Mouse (Mus musculus): ENCODE results near the gene Gm44502. TPM values are rescaled to one million over a fixed set of nuclear protein-coding genes. Genes with fewer than 3 reads are reported as not detected.
A peak's percentile ranks its signal among the peaks of the same experiment; 100 is the strongest.

Gene Gm44502
- polyA plus RNA-seq, 1 experiment from 2014 or later, result not detected

GRCm38 (mm10) chr15:89390081-89390480 lies 39.4 kb downstream of the Gm44502 start:
- no peak for ATAC-seq (ENCODE audit: borderline replicate concordance, extremely low read depth, low FRiP score, low TSS enrichment)
- H3K27ac ChIP-seq, result no peak overlapping the region
- H3K36me3 ChIP-seq, result no peaks in the 10 kb centered on the region
- peaks cover 4% of the 10 kb centered on the region; the same call in 1 of the 2 replicates for H3K27me3 ChIP-seq
- no peak overlapping the region for H3K4me3 ChIP-seq
- no peak overlapping the region for H3K9ac ChIP-seq
- H3K4me1 ChIP-seq, result no peaks in the 10 kb centered on the region
- no peak overlapping the region for H3K4me2 ChIP-seq
- WGBS, result 86% methylated on average over 10 of the region's 10 CpGs
- H3K9me3 ChIP-seq, result no peaks in the 10 kb centered on the region

DNA sequence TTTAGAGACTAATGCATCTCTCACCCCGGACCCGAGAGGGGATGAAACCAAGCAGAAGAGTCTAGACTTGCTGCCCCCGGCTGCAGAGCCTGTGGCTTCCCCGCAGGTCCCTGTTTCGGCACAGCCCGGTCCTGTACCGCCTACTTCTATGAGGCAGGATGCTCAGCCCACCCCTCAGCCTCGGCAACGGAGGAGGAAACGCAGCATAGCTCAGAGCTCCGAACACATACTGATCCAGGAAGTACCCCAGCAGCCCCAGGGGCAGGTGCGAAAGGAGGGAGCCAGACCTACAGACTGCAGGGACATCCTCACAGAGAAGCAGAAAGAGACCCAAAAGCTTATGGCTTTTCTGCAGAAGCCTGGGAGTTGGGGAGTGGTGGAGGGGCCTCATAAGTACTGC lies 42.4 kb downstream of the Gm44502 start:
- no peaks in the 10 kb centered on the region for H3K36me3 ChIP-seq
- H3K9me3 ChIP-seq, result no peaks in the 10 kb centered on the region
- H3K4me2 ChIP-seq, result no peak overlapping the region
- H3K27me3 ChIP-seq, result peaks cover 9% of the 10 kb centered on the region
- H3K4me1 ChIP-seq, result no peaks in the 10 kb centered on the region
- H3K4me3 ChIP-seq, result no peak overlapping the region
- no peak overlapping the region for H3K27ac ChIP-seq
- H3K9ac ChIP-seq, result no peak overlapping the region
- 41% methylated on average over 12 of the region's 12 CpGs for WGBS
- ATAC-seq (ENCODE audit: borderline replicate concordance, extremely low read depth, low FRiP score, low TSS enrichment), result no peak

- no peak for ATAC-seq (ENCODE audit: borderline replicate concordance, extremely low read depth, low FRiP score, low TSS enrichment)
- Histone ChIP-seq H3K9ac (no peak within 1 kb of the TSS), H3K4me1 (peaks cover under 1% of the 10 kb centered on the region; the same call in 1 of the 2 replicates), H3K36me3 (no peaks in the 10 kb centered on the region), H3K9me3 (no peaks in the 10 kb centered on the region), H3K27ac (no peak within 1 kb of the TSS), H3K4me3 (no peak within 1 kb of the TSS), H3K4me2 (no peak within 1 kb of the TSS), H3K27me3 (peaks cover 26% of the 10 kb centered on the region)
- WGBS, result 83% methylated on average over 7 of the region's 7 CpGs
These were observed 44.9 kb downstream of the Gm44502 start, which contains the start of gene Klhdc7b for GRCm38 (mm10) chr15:89384617-89385016. Gene Klhdc7b (plus strand): TSS chr15:89384917.

DNA sequence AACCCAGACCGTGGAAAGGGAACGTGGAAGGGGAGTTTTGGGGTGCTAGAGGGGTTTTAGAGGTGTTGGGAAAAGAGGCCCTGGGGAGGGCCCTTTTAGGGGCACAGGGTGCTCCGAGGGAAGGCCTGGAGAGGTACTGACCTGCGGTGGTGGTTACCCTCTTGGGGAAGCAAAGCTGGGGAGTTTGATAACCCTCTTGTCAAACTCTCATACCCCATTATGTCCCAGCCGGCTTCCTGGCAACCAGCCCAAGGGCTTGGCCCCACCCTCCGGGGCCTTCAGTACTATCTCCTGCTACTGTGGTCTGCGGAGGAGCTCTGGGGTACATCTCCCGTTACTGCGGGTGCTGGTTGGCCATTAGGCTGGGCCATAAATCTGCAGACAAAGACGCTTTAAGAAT lies 50.1 kb downstream of the Gm44502 start:
- Histone ChIP-seq H3K27me3 (peaks cover 61% of the 10 kb centered on the region), H3K9ac (no peak overlapping the region)

DNA sequence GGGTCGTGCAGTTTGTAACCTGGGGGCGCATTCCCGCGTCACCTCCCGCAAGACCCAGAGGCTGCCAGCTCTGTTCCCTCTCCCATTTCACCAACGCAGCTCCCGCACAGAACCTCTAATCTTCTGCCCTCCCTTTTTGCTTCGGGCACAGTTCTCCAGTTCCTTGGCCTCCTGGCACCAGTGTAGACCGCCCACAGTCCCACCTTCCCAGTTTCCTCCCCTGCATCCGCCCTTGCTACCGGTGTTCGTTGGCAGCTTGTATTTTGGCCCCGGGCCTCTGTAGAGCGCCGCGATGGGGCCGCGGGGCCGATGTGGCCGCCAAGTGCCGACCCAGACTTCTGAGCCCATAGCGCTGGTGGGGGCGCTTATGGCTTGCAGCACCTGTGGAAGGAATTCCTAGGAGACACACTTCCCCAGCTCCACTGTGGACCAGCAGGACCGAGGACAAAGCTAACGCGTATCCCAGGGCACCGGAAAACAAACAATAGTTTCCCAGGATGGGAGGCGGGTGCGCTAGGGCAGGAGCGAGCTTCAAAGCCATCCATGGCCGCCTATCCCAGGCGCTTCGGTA lies 50.6 kb downstream of the Gm44502 start, which contains the start of gene Odf3b:
TSS of gene Odf3b (minus strand) at position 452 of the 571 bp plus-strand sequence.
- peak within 1 kb of the TSS; percentile 76 for H3K4me2 ChIP-seq
- H3K9me3 ChIP-seq, result no peaks in the 10 kb centered on the region
- no peak for ATAC-seq (ENCODE audit: borderline replicate concordance, extremely low read depth, low FRiP score, low TSS enrichment)
- no peaks in the 10 kb centered on the region for H3K36me3 ChIP-seq
- H3K27me3 ChIP-seq, result peaks cover 61% of the 10 kb centered on the region
- peak within 1 kb of the TSS; percentile 41 for H3K4me3 ChIP-seq
- H3K9ac ChIP-seq, result peak within 1 kb of the TSS; percentile 18; the same call in 1 of the 2 replicates
- WGBS, result 1% methylated on average over 33 of the region's 33 CpGs
- peaks cover 21% of the 10 kb centered on the region for H3K4me1 ChIP-seq
- H3K27ac ChIP-seq, result no peak within 1 kb of the TSS

More for the DNA sequence above, 50.1 kb downstream of the Gm44502 start:
- H3K9me3 ChIP-seq, result no peaks in the 10 kb centered on the region
- WGBS, result 11% methylated on average over 10 of the region's 10 CpGs
- H3K4me2 ChIP-seq, result peak overlapping the region; percentile 76
- ATAC-seq (ENCODE audit: borderline replicate concordance, extremely low read depth, low FRiP score, low TSS enrichment), result no peak
- no peak overlapping the region for H3K27ac ChIP-seq
- H3K4me1 ChIP-seq, result peaks cover 17% of the 10 kb centered on the region
- peak overlapping the region; percentile 41 for H3K4me3 ChIP-seq
- no peaks in the 10 kb centered on the region for H3K36me3 ChIP-seq

- no peaks in the 10 kb centered on the region for H3K36me3 ChIP-seq
- H3K4me2 ChIP-seq, result peak overlapping the region; percentile 76
- 10% methylated on average over 46 of the region's 46 CpGs for WGBS
- peaks cover 23% of the 10 kb centered on the region for H3K4me1 ChIP-seq
- peaks cover 61% of the 10 kb centered on the region for H3K27me3 ChIP-seq
- no peak overlapping the region for H3K27ac ChIP-seq
- peak overlapping the region; percentile 41 for H3K4me3 ChIP-seq
- peak overlapping the region; percentile 18; the same call in 1 of the 2 replicates for H3K9ac ChIP-seq
- H3K9me3 ChIP-seq, result no peaks in the 10 kb centered on the region
- ATAC-seq (ENCODE audit: borderline replicate concordance, extremely low read depth, low FRiP score, low TSS enrichment), result no peak
These were observed 51.3 kb downstream of the Gm44502 start for GRCm38 (mm10) chr15:89377938-89378828.

- WGBS, result 3% methylated on average over 18 of the region's 18 CpGs
- no peak for ATAC-seq (ENCODE audit: borderline replicate concordance, extremely low read depth, low FRiP score, low TSS enrichment)
- H3K9ac ChIP-seq, result no peak overlapping the region
- no peak overlapping the region for H3K27ac ChIP-seq
- peaks cover 28% of the 10 kb centered on the region for H3K4me1 ChIP-seq
- no peak overlapping the region for H3K4me2 ChIP-seq
- no peaks in the 10 kb centered on the region for H3K9me3 ChIP-seq
- no peak overlapping the region for H3K4me3 ChIP-seq
- H3K36me3 ChIP-seq, result peaks cover 4% of the 10 kb centered on the region
- H3K27me3 ChIP-seq, result peaks cover 59% of the 10 kb centered on the region
These were observed 52.1 kb downstream of the Gm44502 start for GRCm38 (mm10) chr15:89377362-89377761.

GRCm38 (mm10) chr15:89376957-89377356 lies 52.5 kb downstream of the Gm44502 start, which contains the start of gene Tymp:
Gene Tymp (minus strand): TSS chr15:89377039.
- H3K4me2 ChIP-seq, result no peak within 1 kb of the TSS
- WGBS, result 21% methylated on average over 16 of the region's 16 CpGs
- no peaks in the 10 kb centered on the region for H3K9me3 ChIP-seq
- H3K27ac ChIP-seq, result no peak within 1 kb of the TSS
- H3K4me1 ChIP-seq, result peaks cover 28% of the 10 kb centered on the region
- H3K4me3 ChIP-seq, result no peak within 1 kb of the TSS
- peaks cover 55% of the 10 kb centered on the region for H3K27me3 ChIP-seq
- no peak for ATAC-seq (ENCODE audit: borderline replicate concordance, extremely low read depth, low FRiP score, low TSS enrichment)
- H3K9ac ChIP-seq, result no peak within 1 kb of the TSS
- peaks cover 8% of the 10 kb centered on the region for H3K36me3 ChIP-seq

DNA sequence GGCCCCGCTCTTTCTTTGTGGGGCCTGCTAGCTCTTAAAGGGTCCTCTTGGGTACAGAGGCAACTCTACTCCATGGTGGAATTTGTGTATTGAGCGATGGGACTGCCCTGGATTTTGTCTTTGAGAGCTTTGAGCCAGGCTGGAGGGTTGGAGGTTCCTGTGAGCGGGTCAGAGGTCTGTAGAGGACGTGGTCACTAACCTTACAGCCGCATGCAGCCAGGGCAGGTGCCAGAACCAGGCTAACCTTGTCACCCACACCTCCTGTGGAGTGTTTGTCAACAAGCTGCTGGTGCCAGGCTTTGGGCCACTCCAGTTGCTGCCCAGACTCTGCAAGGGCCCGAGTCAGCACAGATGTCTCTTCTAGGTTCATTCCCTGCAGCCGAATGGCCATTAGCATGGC lies 53.5 kb downstream of the Gm44502 start:
- H3K27me3 ChIP-seq, result peaks cover 50% of the 10 kb centered on the region
- H3K9me3 ChIP-seq, result no peaks in the 10 kb centered on the region
- no peak overlapping the region for H3K4me2 ChIP-seq
- ATAC-seq (ENCODE audit: borderline replicate concordance, extremely low read depth, low FRiP score, low TSS enrichment), result no peak
- peaks cover 28% of the 10 kb centered on the region for H3K4me1 ChIP-seq
- 69% methylated on average over 7 of the region's 7 CpGs for WGBS
- H3K36me3 ChIP-seq, result peaks cover 17% of the 10 kb centered on the region
- no peak overlapping the region for H3K9ac ChIP-seq
- no peak overlapping the region for H3K4me3 ChIP-seq
- no peak overlapping the region for H3K27ac ChIP-seq

GRCm38 (mm10) chr15:89374801-89375534 lies 54.5 kb downstream of the Gm44502 start:
- peak overlapping the region; percentile 77; the same call in 1 of the 2 replicates for H3K9ac ChIP-seq
- 89% methylated on average over 17 of the region's 17 CpGs for WGBS

GRCm38 (mm10) chr15:89374340-89374739 lies 55.2 kb downstream of the Gm44502 start:
- peaks cover 34% of the 10 kb centered on the region for H3K36me3 ChIP-seq
- H3K4me1 ChIP-seq, result peaks cover 25% of the 10 kb centered on the region
- H3K9ac ChIP-seq, result peak overlapping the region; percentile 77
- peak overlapping the region; percentile 84 for H3K4me2 ChIP-seq
- H3K27me3 ChIP-seq, result peaks cover 37% of the 10 kb centered on the region
- peak overlapping the region; percentile 64 for H3K4me3 ChIP-seq
- 48% methylated on average over 9 of the region's 9 CpGs for WGBS
- no peaks in the 10 kb centered on the region for H3K9me3 ChIP-seq
- ATAC-seq (ENCODE audit: borderline replicate concordance, extremely low read depth, low FRiP score, low TSS enrichment), result no peak
- H3K27ac ChIP-seq, result peak overlapping the region; percentile 93; the same call in 1 of the 2 replicates

More at GRCm38 (mm10) chr15:89374801-89375534, 54.5 kb downstream of the Gm44502 start:
- peaks cover 42% of the 10 kb centered on the region for H3K27me3 ChIP-seq
- H3K4me2 ChIP-seq, result peak overlapping the region; percentile 84; the same call in 1 of the 2 replicates
- no peak for ATAC-seq (ENCODE audit: borderline replicate concordance, extremely low read depth, low FRiP score, low TSS enrichment)
- H3K9me3 ChIP-seq, result no peaks in the 10 kb centered on the region
- H3K4me1 ChIP-seq, result peaks cover 28% of the 10 kb centered on the region
- peaks cover 28% of the 10 kb centered on the region for H3K36me3 ChIP-seq
- no peak overlapping the region for H3K4me3 ChIP-seq
- H3K27ac ChIP-seq, result no peak overlapping the region

All from lung, embryonic 15.5 days (tissue).